Mouse (Mus musculus) MEL (cell line): ENCODE results near the gene Ube2h. TPM values are rescaled to one million over a fixed set of nuclear protein-coding genes. Genes with fewer than 3 reads are reported as not detected.

Source experiments
- DNase-seq: peaks from one replicate; pipeline ENCODE4 v3.0.0; 2011; ENCODE audit warnings: low read depth, low spot score
- H3K27ac ChIP-seq: 2 replicates; pipeline ENCODE4 v1.5.1; 2012; ENCODE audit warnings: low read depth, mild to moderate bottlenecking, control low read depth, low read length, moderate library complexity; ENCODE audit not compliant: control insufficient read depth
- H3K27me3 ChIP-seq, 2 experiments: fragments of 150-350 bp in 1 of 2; sonication (generic) in 1 of 2; 2 replicates each; pipeline ENCODE4 v1.6.1; 2012; ENCODE audit warnings: low read length in 2 of 2, mild to moderate bottlenecking in 2 of 2, improper control_type of control experiment in 1 of 2, moderate library complexity in 1 of 2; ENCODE audit not compliant: insufficient read depth in 2 of 2, control insufficient read depth in 1 of 2
- H3K36me3 ChIP-seq, 2 experiments: 2 replicates each; pipeline ENCODE4 v1.6.1; 2012 to 2014; ENCODE audit warnings: low read length in 2 of 2, improper control_type of control experiment in 1 of 2, inconsistent platforms in 1 of 2, mild to moderate bottlenecking in 1 of 2; ENCODE audit not compliant: insufficient read depth in 2 of 2, control insufficient read depth in 1 of 2
- H3K4me1 ChIP-seq, 2 experiments: fragments of 150-350 bp in 1 of 2; sonication (generic) in 1 of 2; 2 replicates each; pipeline ENCODE4 v1.6.1; 2012; ENCODE audit warnings: low read length in 2 of 2, improper control_type of control experiment in 1 of 2, mild to moderate bottlenecking in 1 of 2; ENCODE audit not compliant: insufficient read depth in 2 of 2, control insufficient read depth in 1 of 2
- H3K4me3 ChIP-seq, 2 experiments: fragments of 150-350 bp in 1 of 2; sonication (generic) in 1 of 2; 2 replicates each; pipeline ENCODE4 v1.5.1; 2012; ENCODE audit warnings: low read depth in 2 of 2, low read length in 2 of 2, mild to moderate bottlenecking in 2 of 2, moderate library complexity in 2 of 2, control low read depth in 1 of 2, improper control_type of control experiment in 1 of 2; ENCODE audit not compliant: control insufficient read depth in 1 of 2, insufficient read depth in 1 of 2
- H3K79me2 ChIP-seq: 2 replicates; pipeline ENCODE4 v1.6.1; 2012; ENCODE audit warnings: mild to moderate bottlenecking, low read length, moderate library complexity; ENCODE audit not compliant: control insufficient read depth, poor library complexity, insufficient read depth
- H3K9ac ChIP-seq: 2 replicates; pipeline ENCODE4 v1.6.1; 2012; ENCODE audit warnings: low read depth, mild to moderate bottlenecking, control low read depth, low read length, moderate library complexity; ENCODE audit not compliant: control insufficient read depth, poor library complexity, severe bottlenecking
- H3K9me3 ChIP-seq: fragments of 150-350 bp; sonication (generic); replicated peaks from 2 replicates; pipeline ENCODE4 v1.6.1; 2012; ENCODE audit warnings: mild to moderate bottlenecking, low read length, improper control_type of control experiment, moderate library complexity; ENCODE audit not compliant: insufficient read depth
- BHLHE40 ChIP-seq: IDR thresholded peaks from 2 replicates; pipeline ENCODE4 v1.6.1; 2012; ENCODE audit warnings: low read depth, mild to moderate bottlenecking, inconsistent platforms, low read length, improper control_type of control experiment, borderline replicate concordance
- CHD1 ChIP-seq: IDR thresholded peaks from 2 replicates; pipeline ENCODE4 v1.6.1; 2012; ENCODE audit warnings: low read depth, mild to moderate bottlenecking, inconsistent platforms, low read length, improper control_type of control experiment
- CHD2 ChIP-seq: IDR thresholded peaks from 2 replicates; pipeline ENCODE4 v1.6.1; 2011; ENCODE audit warnings: low read length, improper control_type of control experiment
- E2F4 ChIP-seq: IDR thresholded peaks from 2 replicates; pipeline ENCODE4 v1.6.1; 2011; ENCODE audit warnings: low read depth, low read length, improper control_type of control experiment, borderline replicate concordance
- ELF1 ChIP-seq: IDR thresholded peaks from 2 replicates; pipeline ENCODE4 v1.6.1; 2014; ENCODE audit warnings: low read depth, mild to moderate bottlenecking, inconsistent platforms, low read length, improper control_type of control experiment, moderate library complexity
- EP300 ChIP-seq, 2 experiments: IDR thresholded peaks; 2 replicates each; pipeline ENCODE4 v1.6.1; 2011; ENCODE audit warnings: improper control_type of control experiment in 2 of 2, low read length in 2 of 2, low read depth in 1 of 2, mild to moderate bottlenecking in 1 of 2
- ETS1 ChIP-seq: IDR thresholded peaks from 2 replicates; pipeline ENCODE4 v1.6.1; 2012; ENCODE audit warnings: low read depth, mild to moderate bottlenecking, inconsistent platforms, low read length, improper control_type of control experiment, moderate library complexity
- GABPA ChIP-seq: IDR thresholded peaks from 2 replicates; pipeline ENCODE4 v1.6.1; 2012; ENCODE audit warnings: low read depth, mild to moderate bottlenecking, inconsistent platforms, low read length, improper control_type of control experiment, moderate library complexity
- GATA1 ChIP-seq: IDR thresholded peaks from 2 replicates; pipeline ENCODE4 v1.6.1; 2011; ENCODE audit warnings: low read depth, low read length, improper control_type of control experiment
- KAT2A ChIP-seq: conservative IDR thresholded peaks from 2 replicates; pipeline ENCODE4 v1.6.1; 2012; ENCODE audit warnings: low read depth, low read length, improper control_type of control experiment, inconsistent platforms
- MAX ChIP-seq: IDR thresholded peaks from 2 replicates; pipeline ENCODE4 v1.6.1; 2011; ENCODE audit warnings: low read length, improper control_type of control experiment
- MAZ ChIP-seq: IDR thresholded peaks from 2 replicates; pipeline ENCODE4 v1.6.1; 2012; ENCODE audit warnings: low read depth, mild to moderate bottlenecking, inconsistent platforms, low read length, improper control_type of control experiment
- MEF2A ChIP-seq: IDR thresholded peaks from 2 replicates; pipeline ENCODE4 v1.6.1; 2014; ENCODE audit warnings: low read depth, mild to moderate bottlenecking, inconsistent platforms, low read length, improper control_type of control experiment; ENCODE audit not compliant: poor library complexity, insufficient replicate concordance, severe bottlenecking; ENCODE audit errors: extremely low read depth
- MXI1 ChIP-seq: IDR thresholded peaks from 2 replicates; pipeline ENCODE4 v1.6.1; 2011; ENCODE audit warnings: mild to moderate bottlenecking, low read depth, low read length, improper control_type of control experiment
- MYB ChIP-seq: IDR thresholded peaks from 2 replicates; pipeline ENCODE4 v1.6.1; 2011; ENCODE audit warnings: mild to moderate bottlenecking, low read depth, low read length, improper control_type of control experiment
- MYC ChIP-seq: IDR thresholded peaks from 2 replicates; pipeline ENCODE4 v1.6.1; 2011; ENCODE audit warnings: low read depth, mild to moderate bottlenecking, low read length, improper control_type of control experiment, moderate library complexity
- NRF1 ChIP-seq: IDR thresholded peaks from 2 replicates; pipeline ENCODE4 v1.6.1; 2014; ENCODE audit warnings: low read depth, mild to moderate bottlenecking, inconsistent platforms, low read length, improper control_type of control experiment, moderate library complexity; ENCODE audit not compliant: poor library complexity, insufficient read depth, severe bottlenecking
- POLR2AphosphoS5 ChIP-seq: IDR thresholded peaks from 2 replicates; pipeline ENCODE4 v1.6.1; 2012; ENCODE audit warnings: low read depth, borderline replicate concordance, mild to moderate bottlenecking, inconsistent platforms, low read length, moderate library complexity, mixed read lengths
- RAD21 ChIP-seq: IDR thresholded peaks from 2 replicates; pipeline ENCODE4 v1.6.1; 2011; ENCODE audit warnings: mild to moderate bottlenecking, low read depth, low read length, improper control_type of control experiment
- RCOR1 ChIP-seq: IDR thresholded peaks from 2 replicates; pipeline ENCODE4 v1.6.1; 2012; ENCODE audit warnings: low read depth, mild to moderate bottlenecking, inconsistent platforms, low read length, improper control_type of control experiment
- TAL1 ChIP-seq: IDR thresholded peaks from 2 replicates; pipeline ENCODE4 v1.6.1; 2012; ENCODE audit warnings: mild to moderate bottlenecking, inconsistent platforms, low read length, moderate library complexity, mixed read lengths
- TCF12 ChIP-seq: IDR thresholded peaks from 2 replicates; pipeline ENCODE4 v1.6.1; 2014; ENCODE audit warnings: low read depth, mild to moderate bottlenecking, inconsistent platforms, low read length, improper control_type of control experiment, moderate library complexity
- UBTF ChIP-seq: IDR thresholded peaks from 2 replicates; pipeline ENCODE4 v1.6.1; 2012; ENCODE audit warnings: low read depth, mild to moderate bottlenecking, inconsistent platforms, low read length, improper control_type of control experiment, moderate library complexity, borderline replicate concordance; ENCODE audit not compliant: insufficient read depth
- USF2 ChIP-seq, 2 experiments: IDR thresholded peaks; 2 replicates each; pipeline ENCODE4 v1.6.1; 2011 to 2012; ENCODE audit warnings: improper control_type of control experiment in 2 of 2, low read length in 2 of 2, borderline replicate concordance in 1 of 2, inconsistent platforms in 1 of 2, low read depth in 1 of 2, mild to moderate bottlenecking in 1 of 2; ENCODE audit not compliant: insufficient read depth in 1 of 2
- ZMIZ1 ChIP-seq: IDR thresholded peaks from 2 replicates; pipeline ENCODE4 v1.6.1; 2012; ENCODE audit warnings: low read depth, mild to moderate bottlenecking, inconsistent platforms, low read length, improper control_type of control experiment, moderate library complexity
- ZNF384 ChIP-seq: IDR thresholded peaks from 2 replicates; pipeline ENCODE4 v1.6.1; 2012; ENCODE audit warnings: low read depth, mild to moderate bottlenecking, inconsistent platforms, low read length, improper control_type of control experiment
- polyA plus RNA-seq, 2 experiments: library from polyadenylated mRNA; stranded (reverse) in 1 of 2; unstranded in 1 of 2; fragments of >175 nt in 1 of 2; fragments of >200 nt in 1 of 2; gene quantifications; 2 replicates each; pipeline versions ENCODE4 v1.2.1 to v1.2.4; 2012; ENCODE audit warnings: low replicate concordance in 2 of 2, low read depth in 1 of 2; ENCODE audit not compliant: insufficient read length in 2 of 2, insufficient read depth in 1 of 2, missing spikeins in 1 of 2
- total RNA-seq: library from RNA; depleted of rRNA; stranded (reverse); fragments of 300-350 nt; gene quantifications from 2 replicates; pipeline ENCODE4 v1.2.3, GENCODE M21; 2012

Ube2h gene
- total and polyA plus RNA-seq, 3 experiments = 4.2 to 7.4 TPM; not detected in 1

- no peaks in the 10 kb centered on the region for H3K27me3 ChIP-seq
- TF ChIP-seq GABPA = no peak
- no peak for TF ChIP-seq MEF2A
- no peak for TF ChIP-seq UBTF
- TF ChIP-seq E2F4 = no peak
- TF ChIP-seq TAL1 = no peak
- TF ChIP-seq ELF1 = no peak
- no peak for TF ChIP-seq ETS1
- TF ChIP-seq USF2 (IDR thresholded peaks at IDR 0.05; ENCODE audit: borderline replicate concordance in 1 of 2, insufficient read depth in 1 of 2, low read depth in 1 of 2, low read length in 2 of 2) = no peak
- no peak for TF ChIP-seq TCF12
- TF ChIP-seq KAT2A = no peak
Measured at GRCm38 (mm10) chr6:30196143-30196542, 108.2 kb downstream of the Ube2h start.

GRCm38 (mm10) chr6:30195656-30196055, 108.7 kb downstream of the Ube2h start:
- Histone ChIP-seq H3K9ac (no peak overlapping the region), H3K36me3 (no peaks in the 10 kb centered on the region), H3K27me3 (no peaks in the 10 kb centered on the region), H3K4me3 (no peak overlapping the region), H3K4me1 (no peaks in the 10 kb centered on the region), H3K79me2 (no peaks in the 10 kb centered on the region), H3K9me3 (no peaks in the 10 kb centered on the region), H3K27ac (no peak overlapping the region)
- no peak for DNase-seq
- TF ChIP-seq GATA1 = no peak
- TF ChIP-seq MYB = no peak
- TF ChIP-seq MAZ = no peak
- TF ChIP-seq RAD21 = no peak
- no peak for TF ChIP-seq MAX
- no peak for TF ChIP-seq ELF1
- TF ChIP-seq NRF1 = no peak
- no peak for TF ChIP-seq KAT2A
- TF ChIP-seq EP300 (IDR thresholded peaks at IDR 0.05; ENCODE audit: low read depth in 1 of 2, low read length in 2 of 2) = no peak
- TF ChIP-seq ZMIZ1 = no peak
- no peak for TF ChIP-seq POLR2AphosphoS5
- no peak for TF ChIP-seq USF2 (IDR thresholded peaks at IDR 0.05; ENCODE audit: borderline replicate concordance in 1 of 2, insufficient read depth in 1 of 2, low read depth in 1 of 2, low read length in 2 of 2)
- TF ChIP-seq ZNF384 = no peak
- no peak for TF ChIP-seq BHLHE40
- no peak for TF ChIP-seq MXI1
- TF ChIP-seq CHD2 = no peak
- TF ChIP-seq E2F4 = no peak
- no peak for TF ChIP-seq RCOR1
- no peak for TF ChIP-seq CHD1
- TF ChIP-seq MYC = no peak

More at GRCm38 (mm10) chr6:30196143-30196542, 108.2 kb downstream of the Ube2h start:
- Histone ChIP-seq H3K27ac (no peak overlapping the region), H3K4me1 (no peaks in the 10 kb centered on the region), H3K79me2 (no peaks in the 10 kb centered on the region), H3K36me3 (no peaks in the 10 kb centered on the region), H3K9me3 (no peaks in the 10 kb centered on the region), H3K4me3 (no peak overlapping the region), H3K9ac (no peak overlapping the region)
- peak; percentile 25 for DNase-seq
